Mouse (Mus musculus): ENCODE data around the gene Rnf216.

The Rnf216 gene

DNA sequence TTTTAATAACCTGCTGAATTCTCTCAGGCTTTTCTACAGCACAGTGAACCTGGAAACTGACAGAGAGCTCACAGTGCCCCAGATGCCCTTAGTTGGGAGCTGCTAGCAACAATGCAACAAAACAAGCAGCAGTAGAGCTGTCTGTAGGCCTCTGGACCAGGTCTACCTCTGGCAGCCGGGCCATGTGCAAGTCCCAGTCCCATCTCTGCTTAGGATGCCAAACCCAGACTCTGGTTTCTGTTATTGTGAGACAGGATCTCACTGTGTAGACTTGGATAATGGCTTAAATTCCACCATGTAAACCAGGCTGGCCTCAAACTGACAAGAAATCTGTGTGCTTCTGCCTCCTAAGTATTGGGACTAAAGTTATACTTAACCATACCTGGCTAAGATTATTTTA lies 11.2 kb downstream of the Rnf216 start:
- DNase-seq (ENCODE audit: low spot score in 2 of 2), result no peak

DNA sequence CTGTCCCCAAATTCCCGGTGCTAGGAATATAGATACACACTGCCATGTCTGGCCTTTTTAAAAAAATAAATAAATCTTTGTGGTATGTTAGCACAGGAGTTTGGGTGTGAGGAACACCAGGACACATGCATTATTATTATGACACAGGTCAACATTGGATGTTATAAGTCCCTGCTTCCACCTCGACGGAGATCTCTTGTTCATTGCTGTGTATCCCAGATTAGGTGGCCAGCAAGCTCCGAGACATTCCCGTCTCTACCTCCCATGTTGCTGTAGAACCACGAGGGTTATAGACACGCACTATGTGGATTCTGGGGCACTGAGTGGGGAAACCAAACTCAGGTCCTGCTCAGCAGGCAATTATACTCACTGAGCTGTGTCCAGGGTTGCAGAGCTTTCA lies 17.5 kb downstream of the Rnf216 start:
- DNase-seq (ENCODE audit: low spot score in 2 of 2), result no peak

DNA sequence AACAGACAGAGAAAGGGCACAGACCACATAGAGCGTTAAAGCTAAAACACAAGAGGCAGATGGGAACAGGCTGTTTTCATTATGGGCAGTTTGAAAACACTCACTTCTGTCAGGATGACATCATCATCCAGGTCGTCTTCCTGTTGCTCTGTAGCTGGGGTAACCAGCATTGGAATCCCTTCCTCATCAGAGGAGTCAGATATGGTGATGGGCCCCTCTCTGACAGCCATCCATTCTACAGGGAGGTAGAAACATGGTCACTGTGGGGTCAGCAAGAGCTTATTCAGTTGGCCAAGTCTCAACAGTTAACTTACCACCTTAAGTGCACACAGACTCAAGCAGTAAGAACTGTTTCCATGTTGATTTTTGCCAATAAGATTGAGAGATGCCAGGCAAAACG lies 19.9 kb downstream of the Rnf216 start:
- no peak for DNase-seq (ENCODE audit: low spot score in 2 of 2)

DNA sequence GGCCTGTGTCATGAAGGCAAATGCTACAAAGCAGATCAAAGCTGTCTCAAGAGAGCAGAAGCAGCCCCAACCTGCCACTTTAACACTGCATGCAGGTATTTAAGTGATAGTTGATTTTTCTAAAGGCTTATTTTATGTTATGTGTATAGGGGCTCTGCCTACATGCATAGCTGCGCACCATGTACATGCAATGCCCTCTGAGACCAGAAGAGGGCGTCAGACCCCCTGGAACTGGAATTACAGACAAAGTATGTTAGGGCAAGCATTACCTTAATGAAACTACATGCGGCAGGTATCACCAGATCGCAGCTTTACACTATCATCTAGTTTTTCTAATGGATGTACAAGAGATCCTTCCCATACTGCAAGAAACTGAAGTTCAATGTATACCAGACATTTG lies 27.9 kb downstream of the Rnf216 start:
- no peak for DNase-seq (ENCODE audit: low spot score in 2 of 2)

DNA sequence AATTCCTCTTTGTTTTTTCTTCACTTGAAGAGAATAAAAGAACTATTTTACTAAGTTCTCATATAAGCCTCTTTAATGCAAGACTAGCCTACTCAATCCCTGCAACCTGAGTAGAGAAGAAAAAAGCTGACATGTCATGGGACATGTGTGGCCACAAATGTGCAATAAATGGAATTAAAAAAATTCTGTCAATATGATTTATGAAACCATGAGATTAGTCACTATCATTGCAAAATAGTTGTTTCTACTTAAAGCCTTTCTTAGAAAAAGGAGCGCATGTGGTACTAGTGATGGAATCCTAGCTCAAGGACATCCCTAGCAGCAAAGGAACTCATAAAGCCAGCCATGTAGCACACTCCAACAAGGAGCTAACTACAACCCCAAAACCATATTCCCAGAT lies 33.0 kb downstream of the Rnf216 start:
- no peak for DNase-seq (ENCODE audit: low spot score in 2 of 2)

DNA sequence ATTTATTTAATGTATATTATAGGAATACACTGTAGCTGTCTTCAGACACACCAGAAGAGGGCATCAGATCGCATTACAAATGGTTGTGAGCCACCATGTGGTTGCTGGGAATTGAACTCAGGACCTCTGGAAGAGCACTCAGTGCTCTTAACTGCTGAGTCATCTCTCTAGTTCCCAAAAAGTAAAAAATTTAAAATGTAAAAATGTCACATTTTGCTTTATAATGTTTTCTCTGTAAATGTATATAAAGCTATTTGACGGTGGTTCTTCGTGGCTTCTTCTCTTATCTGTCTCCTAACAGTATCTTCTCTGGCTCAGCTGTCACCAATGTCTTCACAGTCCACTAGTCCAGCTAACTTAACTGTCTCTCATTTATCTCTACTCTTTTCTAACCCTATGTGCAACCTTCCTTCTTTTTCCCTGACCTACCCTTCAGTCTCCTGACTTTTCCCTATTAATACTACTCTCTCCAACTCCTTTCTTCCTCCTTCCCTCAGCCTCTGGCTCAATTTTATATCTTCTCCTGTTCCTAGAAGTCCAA lies 36.1 kb downstream of the Rnf216 start:
- DNase-seq (ENCODE audit: low spot score in 2 of 2), result no peak

DNA sequence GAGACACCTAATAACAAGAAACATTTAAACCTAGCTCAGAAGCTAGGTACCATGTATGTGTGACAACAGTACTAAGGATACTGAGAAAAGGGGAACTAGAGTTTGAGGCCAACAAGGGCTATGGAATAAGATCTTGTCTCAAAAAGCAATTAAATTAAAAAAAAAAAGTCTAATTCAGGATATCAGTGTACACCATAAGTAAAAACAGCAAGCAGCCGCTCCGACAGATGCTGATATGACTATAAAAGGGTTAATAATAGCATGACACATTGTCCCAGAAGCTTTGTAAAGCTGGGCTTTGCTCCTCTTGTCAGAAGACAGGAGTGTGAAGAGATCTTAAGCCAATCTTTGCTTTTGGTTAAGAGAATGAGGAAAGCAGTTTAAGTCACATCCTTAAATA lies 36.8 kb downstream of the Rnf216 start:
- DNase-seq (ENCODE audit: low spot score in 2 of 2), result no peak

DNA sequence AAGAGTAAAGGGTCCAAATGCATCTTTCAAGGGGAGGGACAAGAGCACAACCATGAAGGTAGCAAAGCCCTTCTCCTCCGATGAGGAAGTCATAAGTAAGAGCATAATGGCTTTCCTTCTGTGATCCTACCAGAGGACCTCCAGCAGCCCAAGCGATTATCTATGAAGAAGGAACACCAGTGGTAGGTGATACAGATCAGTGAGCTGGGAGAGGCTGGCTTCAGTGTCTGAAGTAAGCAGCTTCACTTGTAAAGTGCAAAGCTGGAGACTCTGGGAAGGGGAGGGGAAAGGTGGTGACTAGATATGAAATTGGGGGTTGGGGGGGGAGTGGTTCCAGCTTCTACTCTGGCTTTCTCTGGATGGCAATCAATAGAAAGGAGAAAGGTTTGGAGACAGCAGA lies 43.7 kb downstream of the Rnf216 start:
- DNase-seq (ENCODE audit: low spot score in 2 of 2), result no peak

DNA sequence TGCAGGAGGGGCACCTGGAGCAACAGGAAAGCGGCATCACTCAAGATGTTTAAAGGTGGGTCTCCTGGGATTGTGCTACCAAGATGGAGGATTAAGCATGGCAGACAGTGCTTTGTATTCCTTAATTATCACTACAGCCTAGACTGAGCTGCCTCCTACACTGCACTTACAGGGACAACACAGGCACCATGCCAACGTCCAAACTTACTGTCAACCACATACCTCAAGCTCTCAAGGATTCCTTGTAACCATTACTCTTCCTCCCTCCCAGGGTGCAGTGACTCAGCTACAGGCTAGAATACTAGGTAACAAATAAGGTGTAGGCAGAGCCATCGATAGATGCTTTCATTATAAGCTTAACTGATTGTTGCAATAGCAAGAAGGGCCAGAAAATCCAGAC lies 44.4 kb downstream of the Rnf216 start:
- no peak for DNase-seq (ENCODE audit: low spot score in 2 of 2)

DNA sequence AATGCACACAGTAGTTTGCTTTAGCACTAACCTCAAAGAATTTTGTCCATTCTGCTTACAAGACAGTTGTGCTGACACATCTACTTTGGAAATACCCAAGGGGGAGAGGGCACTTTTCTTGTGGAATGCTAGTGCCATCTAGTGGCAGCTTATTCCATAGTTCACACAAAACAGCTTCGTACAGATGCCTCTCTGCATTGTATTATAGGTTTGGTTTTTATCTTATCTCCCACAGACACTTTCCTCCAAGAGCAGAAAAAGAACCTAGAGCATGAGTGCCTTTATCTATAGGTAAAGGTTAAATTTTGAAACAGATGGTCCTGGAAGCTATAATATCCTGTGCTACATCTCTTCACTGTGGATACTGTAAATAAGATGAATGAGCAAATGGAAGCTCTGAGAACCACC lies 46.2 kb downstream of the Rnf216 start:
- DNase-seq (ENCODE audit: low spot score in 2 of 2), result peak; percentile 66 to 87

DNA sequence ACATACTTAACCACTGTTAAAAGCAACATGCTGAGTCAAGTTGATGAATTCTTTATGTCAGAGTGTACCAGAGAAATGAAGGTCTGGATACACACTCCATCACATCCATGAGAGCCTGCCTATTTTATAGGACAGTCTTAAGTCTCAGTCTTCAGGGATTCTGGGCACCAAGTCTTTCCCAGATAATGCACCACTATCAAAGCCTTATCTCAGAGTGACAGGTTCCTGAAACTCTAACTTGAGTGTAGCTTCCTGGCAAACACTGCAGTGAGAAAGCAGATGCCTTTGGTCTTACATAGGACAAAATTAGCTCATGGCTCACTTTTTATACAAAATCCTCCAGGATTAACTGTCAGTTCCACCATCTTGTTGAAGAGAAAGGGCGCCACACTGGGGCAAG lies 46.7 kb downstream of the Rnf216 start:
- DNase-seq (ENCODE audit: low spot score in 2 of 2), result no peak

DNA sequence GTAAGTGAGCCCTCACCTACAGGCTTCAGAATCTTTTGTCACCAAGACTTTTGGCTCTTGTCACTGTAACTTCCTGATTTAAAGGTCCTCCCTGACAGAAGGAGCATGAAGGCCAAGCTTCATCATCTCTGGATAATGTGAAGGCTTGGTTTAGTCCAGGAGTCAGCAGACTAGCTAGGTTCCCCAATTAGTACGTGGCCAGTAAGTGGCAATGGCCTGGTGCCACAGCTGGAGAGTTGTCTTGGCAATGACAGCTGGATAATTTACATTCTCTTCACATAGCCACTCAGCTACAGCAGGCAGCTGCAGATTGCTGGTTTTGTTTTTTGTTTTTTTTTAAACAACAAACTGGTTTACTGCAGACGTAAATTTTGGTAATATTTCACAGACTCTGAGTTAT lies 47.6 kb downstream of the Rnf216 start:
- peak in 1 of 2 experiments; percentile 43 for DNase-seq (ENCODE audit: low spot score in 2 of 2)

DNA sequence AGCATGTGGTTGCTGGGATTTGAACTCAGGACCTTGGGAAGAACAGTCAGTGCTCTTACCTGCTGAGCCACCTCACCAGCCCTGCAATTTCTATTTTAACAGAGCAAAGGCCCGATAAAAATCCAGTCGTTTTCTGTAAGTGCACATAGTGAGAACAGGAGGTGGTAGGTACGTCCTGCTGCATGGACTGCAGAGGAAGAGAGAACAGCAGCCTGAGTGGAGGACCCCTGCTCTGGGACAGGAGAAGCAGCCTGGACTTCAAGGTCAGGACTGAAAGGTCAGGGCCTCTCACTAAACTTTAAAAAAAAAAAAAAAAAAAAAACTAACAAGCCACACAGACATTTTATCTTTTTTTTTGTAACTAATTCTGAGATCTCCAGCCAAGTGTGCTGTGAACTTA lies 50.5 kb downstream of the Rnf216 start:
- DNase-seq (ENCODE audit: low spot score in 2 of 2), result no peak

DNA sequence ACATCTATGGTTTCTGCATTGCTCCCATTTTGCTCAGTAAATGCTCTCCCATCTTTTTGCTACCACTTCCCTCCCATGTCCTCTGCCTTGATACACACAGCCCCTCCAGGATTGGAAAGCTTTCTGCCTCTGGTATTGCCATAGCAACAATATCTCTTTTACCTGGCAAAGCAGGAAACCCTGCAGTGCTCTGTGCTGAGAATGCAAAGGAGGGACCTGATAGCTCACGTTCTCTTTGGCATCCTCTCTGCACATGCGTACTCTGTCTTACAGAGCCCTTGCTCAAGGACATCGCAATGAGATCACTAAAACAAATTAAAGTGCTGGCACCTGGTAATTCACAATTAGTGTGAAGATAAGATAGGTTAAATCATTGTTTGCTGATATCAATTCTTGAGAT lies 51.3 kb downstream of the Rnf216 start:
- DNase-seq (ENCODE audit: low spot score in 2 of 2), result no peak

DNA sequence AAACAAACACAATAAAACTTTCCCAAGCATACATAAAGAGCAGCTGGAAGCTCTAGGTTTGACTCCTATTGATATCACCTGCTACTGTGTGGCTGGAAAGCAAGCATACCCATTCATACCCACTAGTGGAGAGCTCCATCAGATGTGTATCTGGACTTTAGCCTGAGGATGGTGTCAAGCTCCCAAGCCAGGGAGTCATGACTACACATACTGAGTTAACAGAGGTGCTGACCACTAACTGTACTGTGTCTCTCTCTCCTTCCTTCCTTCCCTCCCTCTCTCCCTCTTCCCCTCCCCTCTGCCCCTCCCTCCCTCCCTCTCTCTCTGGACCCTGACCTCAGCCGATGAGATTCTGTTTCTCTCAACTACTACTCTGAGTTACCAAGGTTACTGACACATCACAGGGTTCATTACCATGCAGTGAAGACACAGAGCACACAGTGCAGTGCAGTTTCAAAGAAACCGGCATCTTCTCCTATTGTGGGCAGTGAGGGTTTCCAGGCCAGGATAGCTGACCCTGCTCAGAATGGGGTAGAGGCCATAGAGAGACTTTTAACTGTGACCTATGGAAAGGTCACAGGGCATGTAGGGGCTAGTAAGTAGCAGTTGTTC lies 51.9 kb downstream of the Rnf216 start:
- DNase-seq (ENCODE audit: low spot score in 2 of 2), result no peak

DNA sequence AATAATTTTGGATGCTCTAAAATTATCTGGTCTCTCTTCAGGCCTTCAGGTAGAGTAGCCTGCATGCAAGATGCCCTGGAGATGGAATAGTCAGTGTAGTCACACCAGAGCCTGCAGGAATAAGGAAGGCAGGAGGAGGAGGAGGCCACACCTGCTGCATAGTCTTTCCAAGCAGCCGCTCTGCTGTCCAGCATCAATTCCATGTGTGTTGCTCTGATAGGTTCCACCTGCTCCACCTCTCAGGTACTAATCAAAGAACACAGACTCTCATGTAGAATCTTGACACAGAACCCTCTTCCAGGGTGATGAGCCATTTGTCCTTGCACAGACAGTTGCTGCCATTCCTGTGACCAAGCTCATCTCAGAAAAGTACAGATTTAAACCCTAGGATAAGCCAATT lies 52.8 kb downstream of the Rnf216 start:
- DNase-seq (ENCODE audit: low spot score in 2 of 2), result no peak

DNA sequence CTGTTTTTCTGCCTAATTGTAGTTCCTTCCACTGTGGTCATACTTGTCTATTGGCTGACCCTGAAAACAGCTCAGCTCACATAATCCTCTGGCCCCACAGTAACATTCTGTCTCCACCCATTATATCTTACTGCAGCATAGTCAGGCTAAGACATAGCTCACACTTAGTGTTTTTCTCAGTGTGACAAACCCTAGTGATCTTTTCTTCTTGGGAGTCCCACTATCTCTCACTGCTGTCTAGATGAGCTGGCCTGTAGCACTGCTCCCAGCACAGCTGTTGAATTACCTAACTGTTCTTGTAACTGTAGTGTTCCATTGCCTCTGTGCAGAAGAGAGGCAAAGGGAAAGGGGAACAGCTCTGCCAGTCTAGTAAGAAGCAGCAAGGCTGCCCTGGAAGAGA lies 53.6 kb downstream of the Rnf216 start:
- DNase-seq (ENCODE audit: low spot score in 2 of 2), result no peak

DNA sequence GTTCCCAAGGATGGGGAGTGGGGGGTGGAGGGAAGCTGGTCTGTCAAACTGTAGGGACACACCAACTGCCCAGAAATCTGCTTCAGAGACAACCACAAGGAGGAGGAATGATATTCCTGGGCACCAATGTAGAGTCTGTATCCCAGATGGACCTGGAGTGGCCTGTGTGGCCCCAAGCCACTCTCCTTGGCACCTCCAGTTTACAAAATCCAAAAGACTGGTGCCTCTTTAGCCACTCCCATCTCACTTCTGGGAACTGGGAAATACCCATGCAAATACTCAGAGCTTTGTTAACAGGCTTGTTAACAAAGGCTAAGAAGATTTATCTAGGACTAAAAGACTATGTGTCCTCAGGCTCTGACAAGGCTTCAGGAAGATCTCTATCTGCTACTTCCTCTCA lies 54.1 kb downstream of the Rnf216 start:
- DNase-seq (ENCODE audit: low spot score in 2 of 2), result no peak

DNA sequence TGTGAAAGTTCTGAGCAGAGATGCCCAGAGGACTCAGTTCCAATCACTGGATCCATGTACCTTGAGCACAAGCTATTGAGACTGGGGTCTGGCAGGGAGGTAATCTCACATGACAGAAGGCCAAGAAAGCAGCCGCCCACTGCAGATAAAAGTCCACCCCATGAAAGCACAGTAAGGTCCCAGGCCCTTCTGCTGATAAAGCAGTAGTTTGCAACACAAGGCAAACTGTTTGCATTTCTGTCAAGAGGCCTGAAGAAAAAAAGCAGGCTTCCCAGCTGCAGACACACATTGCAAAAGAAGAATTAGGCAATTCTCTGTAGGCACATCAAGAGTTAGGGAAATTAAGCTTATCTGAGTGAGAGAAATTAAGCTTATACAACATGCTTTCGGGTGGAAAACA lies 54.6 kb downstream of the Rnf216 start:
- no peak for DNase-seq (ENCODE audit: low spot score in 2 of 2)

DNA sequence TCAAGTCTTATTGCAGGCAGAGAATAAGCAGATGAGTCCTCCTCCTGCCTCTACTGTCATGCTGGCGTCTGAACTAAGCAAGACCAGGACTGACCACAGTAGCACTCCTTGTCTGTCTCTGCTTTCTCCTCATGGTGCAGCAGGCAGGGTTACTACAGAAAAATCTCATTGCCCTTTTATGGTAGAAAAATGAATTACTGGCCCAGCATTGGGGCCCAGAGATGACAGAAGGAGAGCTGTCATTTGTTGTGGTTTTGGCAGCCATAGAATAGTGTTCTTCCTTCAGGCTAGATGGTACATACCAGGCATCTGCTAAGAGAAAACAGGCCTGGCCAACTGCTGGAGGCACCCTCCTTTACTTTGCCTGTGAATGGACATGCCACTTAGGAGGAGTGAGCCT lies 55.0 kb downstream of the Rnf216 start:
- no peak for DNase-seq (ENCODE audit: low spot score in 2 of 2)

DNA sequence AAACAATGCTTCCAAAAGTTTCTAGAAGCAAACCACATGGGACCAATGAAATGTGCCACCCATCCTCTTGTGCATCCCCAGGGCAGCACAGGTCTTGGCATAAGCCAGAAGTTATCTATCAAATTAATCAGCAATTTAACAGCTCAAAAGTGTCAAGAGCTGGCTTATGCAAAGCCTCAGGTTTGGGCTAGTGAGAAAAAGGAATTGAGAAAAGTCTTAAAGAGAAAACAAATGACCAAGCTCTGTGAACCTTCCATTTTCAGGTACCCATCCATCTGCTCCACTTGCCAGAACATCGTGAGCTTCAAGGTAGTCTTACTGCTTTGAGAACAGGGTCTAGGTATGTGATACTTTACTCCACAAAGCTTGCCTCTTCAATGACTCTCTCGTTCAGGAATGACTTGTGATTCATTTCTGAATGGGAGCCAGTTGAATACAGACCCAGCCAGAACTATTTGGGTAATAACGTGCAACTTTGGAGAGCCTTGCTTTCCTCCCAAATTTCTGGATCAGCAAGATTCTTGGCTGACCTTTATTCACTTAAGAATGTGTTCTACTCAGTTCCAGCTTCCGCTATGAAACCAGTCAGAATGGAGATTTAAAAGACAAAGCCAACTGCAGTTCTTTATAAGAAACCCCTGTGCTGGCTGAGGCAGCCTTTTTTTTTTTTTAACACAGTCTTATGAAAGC lies 56.5 kb downstream of the Rnf216 start:
- DNase-seq (ENCODE audit: low spot score in 2 of 2), result no peak

DNA sequence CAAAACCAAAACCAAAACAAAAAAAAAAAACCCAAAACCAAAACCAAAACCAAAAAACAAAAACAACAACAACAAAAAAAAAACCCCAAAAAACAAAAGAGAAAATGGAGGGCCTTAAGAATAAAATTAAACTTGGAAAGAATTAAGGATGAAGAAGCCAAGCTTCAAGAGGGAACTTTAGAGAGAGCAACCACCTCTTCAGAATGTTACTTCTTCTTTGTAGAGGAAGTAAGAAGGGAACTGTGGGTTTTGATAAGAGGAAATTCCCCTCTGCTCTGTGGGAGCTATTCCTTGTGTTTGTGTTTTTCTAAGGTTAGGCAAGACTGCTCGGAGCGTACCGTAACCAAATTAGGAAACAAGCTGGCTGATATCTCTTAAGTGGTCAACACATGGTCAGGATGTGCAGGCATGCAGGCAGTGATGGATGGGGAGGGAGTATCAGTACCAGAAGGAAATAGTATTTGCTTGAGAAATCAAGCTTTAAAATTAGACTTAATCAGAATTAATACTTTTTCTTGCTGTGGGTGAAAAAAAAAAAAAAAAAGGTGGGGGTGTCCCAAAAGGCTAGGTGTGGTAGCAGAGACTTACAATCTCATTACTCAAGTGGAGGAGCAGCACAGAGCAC lies 57.2 kb downstream of the Rnf216 start:
- no peak for DNase-seq (ENCODE audit: low spot score in 2 of 2)

DNA sequence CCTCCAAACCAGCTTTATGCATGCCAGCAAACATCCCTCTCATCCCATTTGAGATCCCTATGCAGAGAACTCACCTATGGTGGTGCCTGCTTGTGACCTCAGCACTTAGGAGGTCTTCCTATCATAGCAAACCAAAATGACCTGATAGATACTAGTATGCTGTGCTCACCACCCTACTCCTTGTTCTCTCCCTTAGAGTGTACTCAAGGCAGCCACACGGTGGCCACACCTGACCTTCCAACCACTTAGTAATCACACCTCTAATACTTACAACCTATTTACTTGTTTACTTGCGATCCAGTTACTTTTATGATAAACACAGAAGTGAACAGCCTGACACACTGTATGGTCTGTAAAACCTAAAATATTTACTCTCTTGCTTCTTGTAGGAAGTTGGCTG lies 58.1 kb downstream of the Rnf216 start:
- no peak for DNase-seq (ENCODE audit: low spot score in 2 of 2)

Data from frontal cortex, postnatal 36 days (tissue).